Mouse (Mus musculus) mature B cell (primary cell): Measurements from ENCODE around the gene Ecpas.

ENCODE experiments used
- in situ Hi-C: fragments of 300-500 bp; cut with MboI; formaldehyde crosslinking; loops from 2 replicates; pipeline ENCODE4 v1.14.3; 2019

The Ecpas gene

DNA sequence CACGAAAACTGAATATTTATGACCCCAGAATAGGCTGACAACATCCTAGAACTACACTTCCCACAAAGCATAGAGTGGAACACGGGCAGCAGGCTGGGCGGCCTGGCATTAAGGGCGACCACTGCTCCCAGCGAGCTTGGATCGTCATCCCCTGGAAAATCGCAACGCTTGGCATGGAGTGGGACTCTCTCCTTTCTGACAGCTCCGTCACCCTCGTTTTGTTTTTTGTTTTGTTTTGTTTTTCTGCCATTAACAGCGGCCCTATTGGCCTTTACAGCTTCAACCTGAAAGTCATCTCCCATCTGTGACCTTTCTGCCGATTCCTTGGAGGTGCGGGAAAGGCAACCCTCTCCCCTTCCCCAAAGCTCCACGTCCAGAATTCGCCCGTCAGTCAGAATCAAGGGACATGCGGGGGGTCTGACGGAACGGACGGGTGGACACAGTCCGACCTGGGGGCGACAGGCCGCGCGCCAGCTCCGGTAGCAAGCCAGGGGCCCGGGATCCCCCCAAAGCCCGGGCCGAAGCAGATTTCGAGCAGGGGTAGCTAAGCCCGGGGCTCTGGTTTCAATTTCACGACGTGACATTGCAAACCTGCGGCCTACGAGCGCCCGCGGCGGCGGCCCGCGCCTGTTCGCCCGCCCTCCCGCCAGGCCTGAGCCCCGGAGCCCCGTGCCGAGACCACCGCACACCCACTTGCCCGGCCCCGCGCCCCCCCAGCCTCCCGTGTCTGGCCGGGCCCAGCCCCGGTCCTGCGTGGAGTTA is 1.3 kb downstream of the Ecpas start:
- in situ Hi-C loops = no loop called here

DNA sequence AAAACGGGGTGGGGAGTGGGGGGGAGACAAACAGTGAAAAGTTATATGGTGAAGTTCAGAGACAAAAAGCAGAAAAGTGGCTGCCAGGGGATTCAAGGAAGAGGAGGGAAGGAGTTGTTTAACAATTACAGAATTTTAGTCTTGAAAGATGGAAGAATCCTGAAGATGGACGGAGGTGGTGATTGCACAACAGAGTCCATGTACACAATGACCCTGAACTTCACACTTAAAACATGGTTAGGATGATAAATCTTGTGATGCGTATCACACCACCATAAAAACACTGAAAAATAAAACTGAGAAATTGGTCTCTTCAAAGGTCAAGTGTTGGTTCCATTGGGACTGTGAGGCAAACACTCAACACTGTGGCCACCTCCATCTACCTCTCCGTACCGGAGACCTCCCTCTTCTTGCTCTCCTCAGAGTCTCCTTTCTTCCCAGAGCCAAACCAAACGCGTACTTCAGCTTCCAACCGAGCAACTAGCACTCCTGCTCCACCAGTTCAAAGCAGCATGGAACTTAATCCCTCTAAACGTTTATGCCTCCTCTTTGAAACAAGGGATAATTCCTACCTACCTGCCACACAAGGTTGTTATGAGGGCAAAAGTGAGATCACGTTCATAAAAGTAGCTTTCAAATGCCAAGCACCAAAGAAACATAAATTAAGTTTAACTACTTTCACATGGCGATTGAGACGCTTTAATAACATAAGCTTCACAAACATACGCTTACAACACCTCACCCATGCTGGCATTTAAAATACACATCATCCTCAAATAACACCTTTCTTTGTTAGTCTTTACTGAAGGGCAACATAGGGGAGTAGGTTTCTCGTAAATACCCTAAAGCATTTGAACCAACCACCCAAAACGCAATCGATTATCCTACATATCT is 2.1 kb downstream of the Ecpas start:
- in situ Hi-C loops = no loop called here

- in situ Hi-C loops = no loop called here
Observed at GRCm38 (mm10) chr4:58907453-58907852, 5.1 kb downstream of the Ecpas start.

DNA sequence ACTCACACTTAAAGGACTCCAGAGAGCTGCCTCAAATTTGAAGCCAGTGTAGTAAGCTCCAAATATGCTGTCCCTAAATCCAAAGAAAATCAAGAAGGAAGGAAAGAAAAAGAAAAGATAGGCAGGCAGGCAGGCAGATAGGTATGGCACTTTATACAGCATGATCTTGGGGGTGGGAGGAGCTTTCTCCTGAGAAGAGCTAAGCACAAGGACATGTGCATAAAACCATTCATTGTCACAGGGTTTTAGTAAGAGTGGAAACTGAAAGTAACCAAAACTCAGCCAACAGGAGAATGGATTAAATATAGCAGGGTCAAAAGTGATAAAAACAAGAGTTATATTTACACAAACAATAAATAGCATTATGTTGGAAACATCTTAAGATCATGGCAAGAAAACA is 14.2 kb downstream of the Ecpas start:
- in situ Hi-C loops = no loop called here

DNA sequence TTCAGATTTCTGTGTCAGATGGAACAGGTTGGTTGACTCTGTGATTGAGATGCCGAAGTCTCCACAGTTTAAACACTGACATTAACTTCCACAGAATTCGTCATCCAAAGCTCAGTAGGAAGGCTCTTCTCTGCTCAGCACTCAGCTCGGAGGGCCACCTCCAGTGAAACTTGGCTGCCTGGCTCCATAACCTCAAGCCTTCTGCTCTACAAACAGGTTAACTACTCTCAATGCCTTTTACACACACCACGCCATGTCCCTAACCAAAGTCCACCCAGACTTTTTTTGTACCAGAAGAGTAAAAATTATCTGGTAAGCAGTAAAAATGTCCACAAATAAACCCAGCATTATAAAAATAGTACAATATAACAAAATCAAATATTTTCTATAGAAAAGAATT is 15.1 kb downstream of the Ecpas start:
- in situ Hi-C loops = no loop called here

- in situ Hi-C loops = no loop called here
Observed at GRCm38 (mm10) chr4:58894399-58894798, 18.1 kb downstream of the Ecpas start.

- in situ Hi-C loops = no loop called here
Observed at GRCm38 (mm10) chr4:58890035-58890782, 22.3 kb downstream of the Ecpas start.

- in situ Hi-C loops = no loop called here
Observed at GRCm38 (mm10) chr4:58888568-58888967, 24.0 kb downstream of the Ecpas start.

DNA sequence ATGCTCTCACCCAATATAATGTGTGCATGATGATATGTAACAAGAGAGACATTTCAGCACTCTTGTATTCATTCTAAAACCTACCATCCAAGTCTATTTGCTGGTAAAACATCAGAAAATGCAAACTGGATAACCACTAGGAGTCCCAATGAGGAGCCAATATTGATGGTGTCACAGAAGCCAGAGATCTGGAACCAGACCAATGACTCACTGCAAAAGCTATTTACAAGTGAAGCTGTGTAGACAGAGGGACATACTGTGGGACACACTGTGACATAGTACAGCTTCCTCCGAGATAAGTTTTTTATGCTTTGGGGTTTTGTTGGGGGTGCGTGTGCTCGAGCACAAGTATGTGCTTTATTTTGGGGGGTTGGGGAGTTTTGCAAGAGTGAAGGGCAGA is 24.9 kb downstream of the Ecpas start:
- in situ Hi-C loops = no loop called here

DNA sequence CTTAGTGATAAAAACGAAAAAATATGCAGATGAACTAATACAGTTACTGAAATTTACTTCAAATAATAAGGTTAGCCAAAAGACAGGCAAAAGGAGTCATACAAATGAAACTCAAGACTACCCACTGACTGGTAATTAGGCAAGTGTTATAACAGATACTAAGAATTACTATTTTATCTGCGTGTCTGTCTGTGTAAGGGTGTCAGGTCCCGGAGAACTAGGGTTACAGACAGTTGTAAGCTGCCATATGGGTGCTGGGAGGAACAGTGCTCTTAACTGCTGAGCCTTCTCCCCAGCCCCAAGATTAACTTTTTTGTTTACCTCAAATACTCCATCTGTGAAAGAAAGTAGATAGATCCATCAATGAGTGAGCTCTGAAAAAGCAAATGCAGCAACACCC is 25.8 kb downstream of the Ecpas start:
- in situ Hi-C loops = no loop called here

GRCm38 (mm10) chr4:58885341-58885740 is 27.2 kb downstream of the Ecpas start:
- in situ Hi-C loops = no loop called here

GRCm38 (mm10) chr4:58883841-58884240 is 28.7 kb downstream of the Ecpas start:
- in situ Hi-C loops = no loop called here

GRCm38 (mm10) chr4:58874373-58874772 is 38.2 kb downstream of the Ecpas start:
- in situ Hi-C loops = no loop called here

GRCm38 (mm10) chr4:58867242-58867641 is 45.3 kb downstream of the Ecpas start:
- in situ Hi-C loops = no loop called here

GRCm38 (mm10) chr4:58832908-58833307 is 79.6 kb downstream of the Ecpas start:
- in situ Hi-C loops = no loop called here

- in situ Hi-C loops = no loop called here
Observed at GRCm38 (mm10) chr4:58825921-58826320, 86.6 kb downstream of the Ecpas start.

- in situ Hi-C loops = no loop called here
Observed at GRCm38 (mm10) chr4:58787616-58788015, 124.9 kb downstream of the Ecpas start, which contains the start of gene Olfr267. Olfr267 (minus strand) TSS chr4:58787716.

GRCm38 (mm10) chr4:58786659-58787058 is 125.9 kb downstream of the Ecpas start:
- in situ Hi-C loops = no loop called here

DNA sequence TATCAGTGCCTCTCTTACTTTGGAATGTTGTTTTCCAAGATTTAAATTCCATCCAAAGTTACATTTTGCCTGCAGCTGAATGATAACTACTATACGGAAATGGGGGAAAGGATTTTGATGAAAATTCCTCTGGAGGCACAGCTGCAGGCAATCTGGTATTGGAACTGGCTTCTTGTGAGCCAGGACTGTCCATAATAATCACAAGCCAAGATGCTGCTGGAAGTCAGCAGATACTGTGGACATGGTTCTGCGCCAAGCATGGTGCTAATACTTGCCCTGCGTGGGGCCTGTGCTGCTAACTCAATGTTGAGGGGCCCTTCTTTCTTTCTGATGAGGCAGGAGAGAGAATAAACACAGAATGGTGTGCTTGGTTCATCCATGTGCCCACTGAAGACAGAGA is 149.1 kb downstream of the Ecpas start:
- in situ Hi-C loops = no loop called here

DNA sequence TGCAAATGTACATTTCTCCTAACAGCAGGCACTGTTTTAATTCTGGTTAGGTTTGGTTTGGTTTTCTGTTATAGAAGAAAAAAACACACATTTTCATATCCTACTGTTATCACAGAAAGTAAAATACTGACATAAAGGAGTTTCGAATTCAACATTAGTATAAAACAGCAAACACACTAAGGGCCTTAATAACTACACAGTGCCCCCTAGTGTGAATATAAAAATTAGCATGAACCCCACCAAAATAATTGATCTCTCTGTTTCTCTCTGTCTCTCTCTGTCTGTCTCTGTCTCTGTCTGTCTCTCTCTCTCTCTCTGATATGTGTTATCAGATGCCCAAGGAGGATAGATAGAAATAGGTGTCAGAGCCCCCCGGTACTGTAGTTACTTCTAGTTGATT is 163.0 kb downstream of the Ecpas start:
- in situ Hi-C loops = no loop called here

DNA sequence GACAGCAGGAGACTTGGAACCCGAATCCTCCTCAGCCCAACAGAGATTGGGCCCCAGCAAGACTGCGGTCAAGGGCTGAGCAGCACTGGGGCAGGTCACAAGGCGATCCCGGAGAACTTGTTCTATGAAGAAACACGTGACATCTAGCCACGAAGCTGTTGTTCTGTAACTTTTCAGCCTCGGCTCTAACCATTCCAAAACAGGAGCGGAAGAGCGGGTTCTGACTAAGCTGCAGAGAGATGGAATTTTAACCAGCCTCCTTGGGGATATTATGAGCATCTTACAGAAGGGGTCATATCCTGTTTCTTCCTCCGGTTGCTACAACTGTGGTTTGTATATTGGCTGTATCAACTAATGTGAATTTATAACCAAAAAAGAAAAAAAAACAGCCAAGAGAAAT is 163.4 kb downstream of the Ecpas start:
- in situ Hi-C loops = no loop called here
